Mouse (Mus musculus) spleen, adult 2 months (tissue): ENCODE measurements around the gene Gm16430. TPM values are rescaled to one million over a fixed set of nuclear protein-coding genes. Genes with fewer than 3 reads are reported as not detected.
"Not testable (repeated sequence)": the region's sequence is repeated elsewhere in the genome, so short reads cannot be mapped to it uniquely, and the experiment has no call there.

Source experiments
- DNase-seq, 2 experiments: peaks; one replicate each; pipeline versions ENCODE4 v3.0.0 to v3.0.0-alpha.2; 2012 to 2021; ENCODE audit warnings: low spot score in 2 of 2, low read depth in 1 of 2
- H3K27ac ChIP-seq: fragments of 200-500 bp; 2 replicates; pipeline ENCODE4 v1.5.1; 2012; ENCODE audit warnings: low read length, inconsistent platforms; ENCODE audit not compliant: insufficient read depth
- H3K27me3 ChIP-seq: fragments of 200-500 bp; 2 replicates; pipeline ENCODE4 v1.6.1; 2012; ENCODE audit warnings: mild to moderate bottlenecking, moderate library complexity, low read length, inconsistent platforms; ENCODE audit not compliant: control insufficient read depth, insufficient read depth
- H3K36me3 ChIP-seq: fragments of 200-500 bp; 2 replicates; pipeline ENCODE4 v1.6.1; 2012; ENCODE audit warnings: mild to moderate bottlenecking, low read length, inconsistent platforms; ENCODE audit not compliant: control insufficient read depth, insufficient read depth
- H3K4me1 ChIP-seq: fragments of 200-500 bp; 2 replicates; pipeline ENCODE4 v1.6.1; 2011; ENCODE audit warnings: inconsistent platforms; ENCODE audit not compliant: control insufficient read depth, insufficient read depth, insufficient read length
- H3K4me3 ChIP-seq: fragments of 200-500 bp; 2 replicates; pipeline ENCODE4 v1.5.1; 2011; ENCODE audit warnings: mild to moderate bottlenecking, inconsistent platforms; ENCODE audit not compliant: insufficient read depth, insufficient read length; ENCODE audit errors: extremely low read depth
- WGBS: fragments of 180-500 bp; shearing (Covaris S2); methylation state at CpG from one replicate; pipeline ENCODE4 v1.1.7; 2018; 5-methylcytosine and 5-hydroxymethylcytosine counted together
- polyA plus RNA-seq: library from polyadenylated mRNA; depleted of rRNA; stranded (reverse); fragments of >200 nt; gene quantifications from 2 replicates; pipeline ENCODE4 v1.2.3, GENCODE M21; 2012; rRNA removed

The Gm16430 gene
- not detected in 2 replicates for polyA plus RNA-seq

DNA sequence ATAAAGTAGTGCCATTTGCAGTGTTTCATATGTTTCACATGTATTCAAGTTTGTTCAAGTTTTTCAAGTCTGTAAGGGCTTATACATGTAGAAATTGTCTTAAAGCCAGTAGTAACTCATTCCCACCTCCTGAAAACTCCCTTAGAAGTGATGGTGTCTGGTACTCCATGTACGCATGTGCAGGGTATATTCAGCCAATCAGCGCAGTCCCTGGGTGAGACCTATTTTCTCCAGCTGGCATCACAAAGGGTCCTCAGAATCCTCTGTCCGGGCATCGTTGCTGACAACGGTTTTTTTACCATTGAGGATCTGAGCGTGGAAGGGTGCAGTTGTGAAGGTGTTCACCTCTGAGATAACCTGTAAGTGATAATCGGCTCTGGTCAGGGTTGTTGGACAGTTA lies at the start of gene Gm16430:
Gm16430 (plus strand) TSS at position 301 of the 400 bp plus-strand sequence.
- H3K36me3 ChIP-seq, H3K4me3 ChIP-seq, H3K4me1 ChIP-seq, H3K27ac ChIP-seq, H3K27me3 ChIP-seq, DNase-seq: not testable (repeated sequence)
- WGBS, result no CpG with 5 or more reads among the region's 7 CpGs

Other genes starting within 250 kb of the Gm16430 start
- not detected in 2 replicates for gene Gm16405, start 91.0 kb upstream of the Gm16430 start, polyA plus RNA-seq